ENCODE assay signal across 18 mouse cellular contexts in the genomic region with DNA sequence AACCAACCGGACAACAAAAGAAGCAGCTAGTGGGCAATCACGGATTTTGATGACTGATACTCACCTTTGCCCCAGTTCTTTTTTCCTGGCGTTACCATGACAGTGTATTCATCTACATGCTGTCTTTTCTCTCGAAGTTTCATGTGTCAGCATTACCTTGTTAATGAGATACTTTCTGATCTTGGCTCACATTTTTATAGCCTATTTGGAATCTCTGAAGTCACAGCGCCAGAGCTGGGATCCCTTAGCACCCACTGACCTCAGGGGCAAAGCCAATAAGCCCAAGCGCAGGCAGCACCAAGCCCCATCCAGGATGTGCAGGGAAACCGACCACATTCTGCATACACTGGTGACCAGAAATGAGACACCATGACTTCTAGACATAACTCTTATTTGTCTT. TPM values are rescaled to one million over a fixed set of nuclear protein-coding genes. Genes with fewer than 3 reads are reported as not detected.
DNase-seq lines count a peak whose midpoint lies in the region; ATAC-seq and TF ChIP-seq lines count a peak whose summit lies in the region.
"Had no signal": no experiment of that assay in that cellular context is flagged by ENCODE, and none has a peak within 500 bp of the region (broad histone marks: within the 10 kb centered on the region; RNA-seq: fewer than 3 reads in every experiment).

No protein-coding gene starts in this region.

- no peak for TF ChIP-seq POLR2A in kidney, adult 2 months (IDR thresholded peaks at IDR 0.05; ENCODE audit: low read depth, low read length)

- no peak for TF ChIP-seq CTCF in kidney, adult 2 months (conservative IDR thresholded peaks at IDR 0.05; ENCODE audit: insufficient read depth, insufficient read length, low read depth, low read length)

- no peaks in the 10 kb centered on the region for H3K9me3 ChIP-seq in heart, embryonic 11.5 days (replicated peaks; ENCODE audit: control insufficient read depth, low read length)
- H3K9me3 ChIP-seq in kidney, embryonic 14.5 days (ENCODE audit: control insufficient read depth, low read length) = no peaks in the 10 kb centered on the region
- H3K9me3 ChIP-seq in hindbrain, embryonic 10.5 days = no peaks in the 10 kb centered on the region
- H3K9me3 ChIP-seq: embryonic facial prominence, embryonic 13.5 days; forebrain, embryonic 12.5 days; heart, embryonic 13.5 days; hindbrain, embryonic 15.5 days had no signal

- no peaks in the 10 kb centered on the region for H3K36me3 ChIP-seq in heart, embryonic 11.5 days (ENCODE audit: control insufficient read depth, insufficient read depth, low read length)
- H3K36me3 ChIP-seq in kidney, adult 2 months (ENCODE audit: control insufficient read depth, insufficient read depth, low read length) = no peaks in the 10 kb centered on the region
- no peaks in the 10 kb centered on the region for H3K36me3 ChIP-seq in kidney, embryonic 14.5 days (ENCODE audit: control insufficient read depth, insufficient read depth, low read length)
- H3K36me3 ChIP-seq in hindbrain, embryonic 10.5 days = no peaks in the 10 kb centered on the region
- H3K36me3 ChIP-seq: embryonic facial prominence, embryonic 13.5 days; forebrain, embryonic 12.5 days; heart, embryonic 13.5 days; hindbrain, embryonic 15.5 days had no signal

- no peak overlapping the region for H3K27ac ChIP-seq in heart, embryonic 11.5 days (ENCODE audit: low read depth, low read length)
- H3K27ac ChIP-seq in kidney, adult 2 months (ENCODE audit: insufficient read depth, low read depth, low read length) = peak overlapping the region; percentile 58
- no peak overlapping the region for H3K27ac ChIP-seq in kidney, embryonic 14.5 days (ENCODE audit: low read depth, low read length)
- no peak overlapping the region for H3K27ac ChIP-seq in hindbrain, embryonic 10.5 days
- H3K27ac ChIP-seq: embryonic facial prominence, embryonic 13.5 days; forebrain, embryonic 12.5 days; heart, embryonic 13.5 days; hindbrain, embryonic 15.5 days had no signal

- no peaks in the 10 kb centered on the region for H3K27me3 ChIP-seq in heart, embryonic 11.5 days (ENCODE audit: control insufficient read depth, insufficient read depth, low read length)
- no peaks in the 10 kb centered on the region for H3K27me3 ChIP-seq in kidney, adult 2 months (replicated peaks; ENCODE audit: control insufficient read depth, insufficient read depth, low read length)
- no peaks in the 10 kb centered on the region for H3K27me3 ChIP-seq in kidney, embryonic 14.5 days (ENCODE audit: control insufficient read depth, insufficient read depth, low read length)
- H3K27me3 ChIP-seq in hindbrain, embryonic 10.5 days (ENCODE audit: insufficient read depth, poor library complexity, severe bottlenecking) = no peaks in the 10 kb centered on the region
- H3K27me3 ChIP-seq: embryonic facial prominence, embryonic 13.5 days; forebrain, embryonic 12.5 days; heart, embryonic 13.5 days; hindbrain, embryonic 15.5 days had no signal

- no peak overlapping the region for H3K4me3 ChIP-seq in heart, embryonic 11.5 days (ENCODE audit: low read depth, low read length)
- H3K4me3 ChIP-seq in kidney, adult 2 months (ENCODE audit: insufficient read depth, low read depth, low read length) = no peak overlapping the region
- H3K4me3 ChIP-seq in kidney, embryonic 14.5 days (ENCODE audit: low read length) = no peak overlapping the region
- no peak overlapping the region for H3K4me3 ChIP-seq in hindbrain, embryonic 10.5 days
- H3K4me3 ChIP-seq: embryonic facial prominence, embryonic 13.5 days; forebrain, embryonic 12.5 days; heart, embryonic 13.5 days; hindbrain, embryonic 15.5 days had no signal

- H3K9ac ChIP-seq in heart, embryonic 11.5 days (ENCODE audit: low read depth, low read length) = no peak overlapping the region
- H3K9ac ChIP-seq in kidney, embryonic 14.5 days (ENCODE audit: low read depth, low read length) = no peak overlapping the region
- H3K9ac ChIP-seq: embryonic facial prominence, embryonic 13.5 days; forebrain, embryonic 12.5 days; heart, embryonic 13.5 days; hindbrain, embryonic 15.5 days had no signal

- H3K4me2 ChIP-seq in heart, embryonic 11.5 days = no peak overlapping the region
- no peak overlapping the region for H3K4me2 ChIP-seq in kidney, embryonic 14.5 days (replicated peaks; ENCODE audit: low read depth, low read length)
- H3K4me2 ChIP-seq: embryonic facial prominence, embryonic 13.5 days; forebrain, embryonic 12.5 days; heart, embryonic 13.5 days; hindbrain, embryonic 15.5 days had no signal

- peaks cover 17% of the 10 kb centered on the region for H3K4me1 ChIP-seq in heart, embryonic 11.5 days (ENCODE audit: control insufficient read depth, insufficient read depth, low read length)
- peaks cover 7% of the 10 kb centered on the region; the same call in 1 of the 2 replicates for H3K4me1 ChIP-seq in kidney, adult 2 months (ENCODE audit: control insufficient read depth, insufficient read depth, low read length)
- no peaks in the 10 kb centered on the region for H3K4me1 ChIP-seq in kidney, embryonic 14.5 days (ENCODE audit: control insufficient read depth, insufficient read depth, low read length)
- no peaks in the 10 kb centered on the region for H3K4me1 ChIP-seq in hindbrain, embryonic 10.5 days (replicated peaks)
- H3K4me1 ChIP-seq: embryonic facial prominence, embryonic 13.5 days; forebrain, embryonic 12.5 days; hindbrain, embryonic 15.5 days had no signal

- ATAC-seq in heart, embryonic 11.5 days (replicated peaks; ENCODE audit: insufficient number of reproducible peaks, low FRiP score, low TSS enrichment) = no peak
- ATAC-seq in kidney, embryonic 14.5 days (ENCODE audit: low FRiP score, low TSS enrichment) = no peak
- ATAC-seq: forebrain, embryonic 16.5 days had no signal

- WGBS in heart, embryonic 11.5 days (ENCODE audit: insufficient replicate concordance) = 77% methylated on average over 7 of the region's 7 CpGs
- WGBS in kidney, adult 2 months = 52% methylated on average over 7 of the region's 7 CpGs
- 71% methylated on average over 7 of the region's 7 CpGs for WGBS in kidney, embryonic 14.5 days
- 78% methylated on average over 7 of the region's 7 CpGs for WGBS in hindbrain, embryonic 10.5 days

- peak; percentile 67 for DNase-seq in heart, adult 11 months
- DNase-seq in kidney, adult 2 months = peak; percentile 84
- DNase-seq in kidney, postnatal 10 days = peak; percentile 23
- peak; percentile 51 to 78 for DNase-seq in kidney, postnatal 36 days
- no peak for DNase-seq in hindbrain, embryonic 10.5 days (ENCODE audit: low spot score)
- DNase-seq: adrenal gland, postnatal 10 days; cerebellum, adult 11 months; cerebellum, adult 8-10 months; cerebellum, postnatal 14 days; gastrocnemius, postnatal 10 days; heart, postnatal 10 days had no signal

RNA-seq across cellular contexts. Expression of gene Fhl2, which starts 54.6 kb away (rescaled TPM):
- 181 and 186 TPM in 2 replicates for polyA plus RNA-seq in heart, embryonic 11.5 days (2014; fragmentation: Nextera tagmentation; extraction: Ambion mirVana)
- polyA plus RNA-seq in kidney, adult 2 months (2012; rRNA removed) = 45.3 and 48.1 TPM in 2 replicates
- 74.1 and 87.6 TPM in 2 replicates for polyA plus RNA-seq in kidney, embryonic 14.5 days (2014; fragmentation: Nextera tagmentation; extraction: Ambion mirVana)
- polyA plus RNA-seq in hindbrain, embryonic 10.5 days (2016; fragmentation: Nextera tagmentation; extraction: Ambion mirVana) = 7.6 and 11.2 TPM in 2 replicates
